Mouse (Mus musculus) intestine, embryonic 14.5 days (tissue): ENCODE data around the gene Med24. TPM values are rescaled to one million over a fixed set of nuclear protein-coding genes. Genes with fewer than 3 reads are reported as not detected.
"Not testable (repeated sequence)": the region's sequence is repeated elsewhere in the genome, so short reads cannot be mapped to it uniquely, and the experiment has no call there.

ENCODE experiments used
- ATAC-seq: fragments of 200-750 bp; cut with Nextera tagmentation; replicated peaks from 2 replicates; pipeline ENCODE4 v1.8.0; 2017; ENCODE audit warnings: low read depth, moderate number of reproducible peaks, moderate TSS enrichment, moderate library complexity; ENCODE audit not compliant: low FRiP score, low TSS enrichment
- DNase-seq: peaks from one replicate; pipeline ENCODE4 v3.0.0-alpha.2; 2018; ENCODE audit warnings: low spot score
- H3K27ac ChIP-seq: fragments of 300-500 bp; sonication (generic); 2 replicates; pipeline ENCODE4 v1.5.1; 2014; ENCODE audit warnings: low read depth, mild to moderate bottlenecking, control low read depth
- H3K27me3 ChIP-seq: fragments of 300-500 bp; sonication (generic); replicated peaks from 2 replicates; pipeline ENCODE4 v1.6.1; 2014; ENCODE audit warnings: low read length, control low read depth; ENCODE audit not compliant: control insufficient read depth, insufficient read depth
- H3K36me3 ChIP-seq: fragments of 300-500 bp; sonication (generic); 2 replicates; pipeline ENCODE4 v1.6.1; 2014; ENCODE audit warnings: low read length, control low read depth; ENCODE audit not compliant: control insufficient read depth, insufficient read depth
- H3K4me1 ChIP-seq: fragments of 300-500 bp; sonication (generic); replicated peaks from 2 replicates; pipeline ENCODE4 v1.6.1; 2014; ENCODE audit warnings: low read length, control low read depth, mixed read lengths; ENCODE audit not compliant: control insufficient read depth, insufficient read depth
- H3K4me2 ChIP-seq: fragments of 300-500 bp; sonication (generic); 2 replicates; pipeline ENCODE4 v1.6.1; 2014; ENCODE audit warnings: low read length
- H3K4me3 ChIP-seq: fragments of 300-500 bp; sonication (generic); 2 replicates; pipeline ENCODE4 v1.5.1; 2014; ENCODE audit warnings: low read depth, low read length, control low read depth, mixed read lengths
- H3K9ac ChIP-seq: fragments of 300-500 bp; sonication (generic); 2 replicates; pipeline ENCODE4 v1.6.1; 2014; ENCODE audit warnings: mild to moderate bottlenecking, low read length
- H3K9me3 ChIP-seq: fragments of 300-500 bp; sonication (generic); 2 replicates; pipeline ENCODE4 v1.6.1; 2016; ENCODE audit warnings: low read length, control low read depth; ENCODE audit not compliant: control insufficient read depth
- WGBS: fragments of 180-500 bp; shearing (Covaris S2); extraction: QIAGEN DNeasy Blood & Tissue Kit; methylation state at CpG from one replicate; pipeline ENCODE4 v1.1.7; 2014; 5-methylcytosine and 5-hydroxymethylcytosine counted together
- polyA plus RNA-seq: library from polyadenylated mRNA; unstranded; fragments of >200 nt; fragmentation: Nextera tagmentation; extraction: Ambion mirVana; gene quantifications from 2 replicates; pipeline ENCODE4 v1.2.1, GENCODE M21; 2014

The Med24 gene
- polyA plus RNA-seq, 1 experiment from 2014 or later, result 43.0 TPM

- H3K27me3 ChIP-seq, result no peaks in the 10 kb centered on the region
- no peak overlapping the region for H3K9ac ChIP-seq
- H3K36me3 ChIP-seq, result no peaks in the 10 kb centered on the region
- peaks cover 21% of the 10 kb centered on the region for H3K4me1 ChIP-seq
- no peak for ATAC-seq
- H3K27ac ChIP-seq, result no peak overlapping the region
- H3K4me3 ChIP-seq, result no peak overlapping the region
- 0 out of 2 replicates have a peak, but pooled peaks cover 3% of the 10 kb centered on the region for H3K9me3 ChIP-seq
- DNase-seq, result no peak
- WGBS, result 54% methylated on average over 4 of the region's 4 CpGs
- H3K4me2 ChIP-seq, result no peak overlapping the region
Observed at GRCm38 (mm10) chr11:98738428-98738911, 9.2 kb upstream of the Med24 start.

- not testable (repeated sequence) for H3K36me3 ChIP-seq, H3K27me3 ChIP-seq, ATAC-seq, H3K9me3 ChIP-seq, H3K4me2 ChIP-seq, DNase-seq, H3K27ac ChIP-seq, H3K4me3 ChIP-seq, H3K9ac ChIP-seq
- WGBS, result 77% methylated on average over 2 of the region's 2 CpGs
- H3K4me1 ChIP-seq, result peaks cover 13% of the 10 kb centered on the region
Observed at GRCm38 (mm10) chr11:98737220-98737619, 8.0 kb upstream of the Med24 start.

GRCm38 (mm10) chr11:98736176-98736575 is 6.9 kb upstream of the Med24 start:
- Histone ChIP-seq H3K4me2 (no peak overlapping the region), H3K9me3 (0 out of 2 replicates have a peak, but pooled peaks cover 3% of the 10 kb centered on the region), H3K27me3 (no peaks in the 10 kb centered on the region), H3K27ac (no peak overlapping the region), H3K4me3 (no peak overlapping the region), H3K36me3 (no peaks in the 10 kb centered on the region), H3K4me1 (peaks cover 12% of the 10 kb centered on the region), H3K9ac (no peak overlapping the region)
- DNase-seq (no peak), ATAC-seq (no peak)
- WGBS, result 93% methylated on average over 1 of the region's 1 CpGs

- H3K27me3 ChIP-seq, result no peaks in the 10 kb centered on the region
- H3K9ac ChIP-seq, result no peak overlapping the region
- no peak overlapping the region for H3K27ac ChIP-seq
- no peaks in the 10 kb centered on the region for H3K36me3 ChIP-seq
- no peak overlapping the region for H3K4me3 ChIP-seq
- H3K4me2 ChIP-seq, result no peak overlapping the region
- peaks cover 6% of the 10 kb centered on the region for H3K4me1 ChIP-seq
- ATAC-seq (no peak), DNase-seq (no peak)
- 0 out of 2 replicates have a peak, but pooled peaks cover 3% of the 10 kb centered on the region for H3K9me3 ChIP-seq
- WGBS, result 93% methylated on average over 4 of the region's 4 CpGs
Observed at GRCm38 (mm10) chr11:98735111-98735510, 5.9 kb upstream of the Med24 start.

GRCm38 (mm10) chr11:98734020-98734419 is 4.8 kb upstream of the Med24 start:
- no peak overlapping the region for H3K4me2 ChIP-seq
- H3K27ac ChIP-seq, result no peak overlapping the region
- ATAC-seq, result no peak
- H3K36me3 ChIP-seq, result no peaks in the 10 kb centered on the region
- no peak overlapping the region for H3K9ac ChIP-seq
- no peak overlapping the region for H3K4me3 ChIP-seq
- no peaks in the 10 kb centered on the region for H3K27me3 ChIP-seq
- DNase-seq, result no peak
- H3K4me1 ChIP-seq, result no peaks in the 10 kb centered on the region; the same call in 1 of the 2 replicates
- 0 out of 2 replicates have a peak, but pooled peaks cover 3% of the 10 kb centered on the region for H3K9me3 ChIP-seq
- 77% methylated on average over 3 of the region's 3 CpGs for WGBS

- 54% methylated on average over 5 of the region's 5 CpGs for WGBS
- peaks cover 5% of the 10 kb centered on the region; the same call in 1 of the 2 replicates for H3K4me1 ChIP-seq
- no peak overlapping the region for H3K4me2 ChIP-seq
- no peak overlapping the region for H3K9ac ChIP-seq
- DNase-seq (no peak), ATAC-seq (no peak)
- H3K4me3 ChIP-seq, result no peak overlapping the region
- 0 out of 2 replicates have a peak, but pooled peaks cover 3% of the 10 kb centered on the region for H3K9me3 ChIP-seq
- no peak overlapping the region for H3K27ac ChIP-seq
- H3K27me3 ChIP-seq, result no peaks in the 10 kb centered on the region
- H3K36me3 ChIP-seq, result peaks cover 8% of the 10 kb centered on the region
Observed at GRCm38 (mm10) chr11:98731134-98731533, 1.9 kb upstream of the Med24 start.

GRCm38 (mm10) chr11:98730727-98731126 is 1.5 kb upstream of the Med24 start:
- Histone ChIP-seq H3K27me3 (no peaks in the 10 kb centered on the region), H3K4me2 (no peak overlapping the region), H3K4me3 (no peak overlapping the region), H3K9me3 (0 out of 2 replicates have a peak, but pooled peaks cover 3% of the 10 kb centered on the region), H3K4me1 (peaks cover 5% of the 10 kb centered on the region; the same call in 1 of the 2 replicates), H3K36me3 (peaks cover 12% of the 10 kb centered on the region), H3K9ac (no peak overlapping the region), H3K27ac (no peak overlapping the region)
- DNase-seq, result no peak
- ATAC-seq, result no peak
- 66% methylated on average over 4 of the region's 4 CpGs for WGBS

GRCm38 (mm10) chr11:98725926-98726506 is 3.2 kb downstream of the Med24 start:
- 95% methylated on average over 15 of the region's 15 CpGs for WGBS
- H3K4me2 ChIP-seq, result no peak overlapping the region
- no peak for ATAC-seq
- no peak overlapping the region for H3K27ac ChIP-seq
- no peak overlapping the region for H3K4me3 ChIP-seq
- H3K36me3 ChIP-seq, result peaks cover 14% of the 10 kb centered on the region
- DNase-seq, result no peak
- no peaks in the 10 kb centered on the region for H3K27me3 ChIP-seq
- H3K9ac ChIP-seq, result no peak overlapping the region
- no peaks in the 10 kb centered on the region for H3K9me3 ChIP-seq
- H3K4me1 ChIP-seq, result peaks cover 5% of the 10 kb centered on the region; the same call in 1 of the 2 replicates

GRCm38 (mm10) chr11:98723098-98723497 is 6.1 kb downstream of the Med24 start:
- no peak overlapping the region for H3K9ac ChIP-seq
- no peaks in the 10 kb centered on the region; the same call in 1 of the 2 replicates for H3K4me1 ChIP-seq
- H3K36me3 ChIP-seq, result peaks cover 24% of the 10 kb centered on the region
- no peak overlapping the region for H3K27ac ChIP-seq
- H3K9me3 ChIP-seq, result no peaks in the 10 kb centered on the region
- no peak for DNase-seq
- no peak overlapping the region for H3K4me3 ChIP-seq
- H3K4me2 ChIP-seq, result no peak overlapping the region
- no peak for ATAC-seq
- no peaks in the 10 kb centered on the region for H3K27me3 ChIP-seq
- 69% methylated on average over 7 of the region's 7 CpGs for WGBS
